Mouse (Mus musculus) MEL-GATA-1-ER (cell line): ENCODE measurements around the gene Pecr.
A peak's percentile ranks its signal among the peaks of the same experiment; 100 is the strongest.

Source experiments
- DNase-seq: peaks from one replicate; pipeline ENCODE4 v3.0.0-alpha.2; 2012; ENCODE audit warnings: low read depth; ENCODE audit errors: extremely low read depth

Pecr gene

DNA sequence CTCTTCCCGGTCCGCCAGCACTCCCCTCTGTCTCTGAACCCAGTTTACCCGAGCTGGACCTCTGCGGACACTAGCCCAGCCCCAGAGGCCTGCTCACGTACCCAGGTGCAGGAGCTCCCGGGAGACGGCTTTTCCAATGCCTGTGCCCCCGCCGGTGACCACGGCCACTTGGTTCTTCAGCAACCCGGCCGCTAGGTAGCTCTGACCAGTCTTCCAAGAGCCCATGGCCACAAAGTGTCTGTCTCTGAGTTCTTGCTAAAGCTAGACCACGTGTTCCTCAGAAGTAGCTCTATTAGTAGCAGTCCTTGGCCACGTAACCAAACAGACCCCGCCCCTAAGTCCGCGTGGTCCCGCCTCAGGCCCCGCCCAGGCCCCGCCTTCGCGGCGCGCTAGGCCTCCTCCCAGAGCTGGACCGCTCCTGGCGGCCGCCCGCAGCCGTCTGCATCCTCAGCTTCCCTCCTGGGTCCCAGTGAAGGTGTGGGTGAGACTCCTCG is at the start of gene Pecr, which contains the start of gene Tmem169:
TSS of gene Pecr (minus strand) at position 323 of the 494 bp plus-strand sequence.
TSS of gene Tmem169 (plus strand) at position 378 of the 494 bp plus-strand sequence.
- peak; percentile 82 for DNase-seq

DNA sequence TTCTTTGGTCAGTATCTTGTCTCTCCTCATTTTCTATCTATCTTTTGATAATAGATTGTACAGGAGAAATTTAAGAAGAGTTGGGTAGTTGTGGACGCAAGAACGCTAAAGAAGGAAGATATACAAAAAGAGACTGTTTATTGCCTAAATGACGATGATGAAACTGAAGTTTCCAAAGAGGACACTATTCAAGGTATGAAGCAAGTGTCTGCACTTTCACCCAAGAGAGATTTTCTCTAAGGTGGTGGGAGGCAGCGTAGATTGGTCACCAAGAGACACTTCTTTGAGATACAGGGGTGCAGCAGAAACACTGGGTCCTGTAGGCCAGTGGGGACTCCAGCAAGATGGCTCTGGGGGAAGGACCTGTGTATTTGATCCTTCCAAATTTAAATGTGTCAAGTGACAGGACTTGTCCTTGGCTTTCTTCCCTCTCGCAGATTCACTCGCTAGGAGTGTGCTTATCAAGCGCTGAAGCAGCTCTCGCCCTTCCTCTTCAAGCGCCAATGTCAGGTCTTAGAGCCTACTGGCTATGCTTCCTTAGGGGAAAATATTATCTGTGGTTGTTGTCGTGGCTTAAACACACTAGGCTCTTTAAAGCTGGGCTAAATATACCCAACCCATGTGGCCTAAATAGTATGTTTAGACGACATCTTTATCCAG is 42.2 kb upstream of the Pecr start:
- DNase-seq, result no peak

DNA sequence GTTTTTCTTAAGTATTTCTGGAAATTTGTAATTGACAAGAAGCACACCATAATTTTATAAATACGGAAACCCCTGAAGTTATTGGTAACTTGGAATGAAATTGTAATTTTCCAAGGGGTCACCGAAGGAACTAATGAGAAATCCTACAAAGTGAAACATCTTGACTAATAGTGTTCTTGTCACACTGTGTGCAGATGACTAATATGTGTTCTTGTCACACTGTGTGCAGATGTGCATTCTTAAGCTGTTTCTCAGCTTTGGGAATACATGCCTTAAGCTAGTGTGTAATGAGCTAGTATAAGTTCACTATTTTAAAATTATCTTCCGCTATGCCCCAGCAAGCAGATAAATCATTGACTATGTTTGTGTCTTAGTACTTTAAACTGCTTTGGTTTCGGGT is 39.1 kb upstream of the Pecr start:
- DNase-seq, result no peak

DNA sequence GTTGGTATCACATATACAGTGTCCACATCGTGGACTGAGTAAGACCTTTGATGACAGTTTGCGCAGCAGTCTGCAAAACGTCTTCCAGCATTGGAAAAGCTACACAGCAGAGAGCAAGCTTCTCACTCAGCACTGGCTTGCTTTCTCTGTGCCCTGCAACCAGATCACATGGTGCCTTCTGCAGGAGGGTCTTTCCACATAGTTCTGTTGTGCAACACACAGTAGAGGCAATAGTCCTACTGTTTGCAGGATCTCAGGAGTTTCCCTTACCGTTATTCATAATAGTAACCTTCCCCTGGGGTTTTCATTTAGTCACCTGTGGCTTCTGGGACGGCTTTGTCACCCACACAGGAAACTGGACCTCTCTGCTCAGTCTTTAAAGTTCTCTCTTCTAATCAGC is 36.6 kb upstream of the Pecr start:
- DNase-seq, result no peak

DNA sequence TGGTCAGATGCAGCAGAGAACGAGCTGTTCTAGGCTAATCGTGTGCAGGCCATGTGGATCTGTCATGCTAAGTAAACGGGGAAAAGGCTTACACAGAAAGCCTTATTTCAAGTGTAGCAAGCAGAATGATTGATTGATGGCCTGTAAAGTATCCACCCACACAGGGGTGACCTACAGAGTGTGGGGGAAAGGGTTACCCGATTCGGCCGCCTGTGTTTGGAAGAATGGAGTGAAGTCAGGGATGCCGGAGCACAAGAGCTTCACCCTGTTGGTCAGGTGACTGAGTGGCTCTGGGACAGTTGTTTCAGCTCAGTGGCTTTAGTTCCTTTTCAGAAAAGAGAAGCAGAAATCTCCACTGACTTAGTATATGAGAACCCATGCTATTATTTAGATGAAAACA is 32.8 kb upstream of the Pecr start:
- DNase-seq, result no peak

DNA sequence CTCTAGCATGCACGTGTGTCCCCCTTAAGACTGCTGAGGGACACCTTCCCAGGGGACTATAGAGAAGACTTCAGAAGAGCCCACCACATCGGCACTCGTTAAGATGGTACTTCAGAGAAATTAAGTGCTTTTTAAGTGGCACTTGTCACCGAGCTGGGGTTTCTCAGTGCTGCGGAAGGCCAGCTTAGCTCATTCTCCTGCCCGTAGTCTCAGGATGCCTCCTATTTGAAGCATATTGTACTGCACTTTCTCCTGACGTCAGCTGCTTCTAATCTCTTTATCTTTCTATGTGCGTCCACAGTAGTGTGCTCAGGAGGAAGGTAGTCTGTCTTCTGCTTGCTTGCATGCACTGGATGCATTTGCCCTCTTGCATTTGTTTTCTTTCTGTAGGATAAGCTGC is 32.3 kb upstream of the Pecr start:
- no peak for DNase-seq

DNA sequence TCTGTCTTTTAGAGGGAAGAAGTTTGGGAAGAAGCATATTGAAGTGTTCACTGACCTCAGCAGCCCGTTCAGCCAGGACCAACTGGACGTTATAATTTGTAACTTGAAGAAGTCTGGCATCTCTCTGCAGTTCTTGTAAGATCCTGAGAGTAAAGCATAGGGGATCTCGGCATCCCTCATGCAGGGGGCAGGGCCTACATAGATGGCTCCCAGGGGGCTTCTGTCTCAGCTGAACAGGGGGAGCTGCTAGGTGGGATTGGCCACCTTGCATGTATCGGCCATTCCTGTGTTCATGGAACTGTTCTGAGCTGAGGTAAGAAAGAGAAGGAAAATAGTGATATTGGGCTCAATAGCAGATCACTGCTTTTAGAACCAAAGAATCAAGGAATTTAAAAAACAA is 31.3 kb upstream of the Pecr start:
- DNase-seq, result no peak

DNA sequence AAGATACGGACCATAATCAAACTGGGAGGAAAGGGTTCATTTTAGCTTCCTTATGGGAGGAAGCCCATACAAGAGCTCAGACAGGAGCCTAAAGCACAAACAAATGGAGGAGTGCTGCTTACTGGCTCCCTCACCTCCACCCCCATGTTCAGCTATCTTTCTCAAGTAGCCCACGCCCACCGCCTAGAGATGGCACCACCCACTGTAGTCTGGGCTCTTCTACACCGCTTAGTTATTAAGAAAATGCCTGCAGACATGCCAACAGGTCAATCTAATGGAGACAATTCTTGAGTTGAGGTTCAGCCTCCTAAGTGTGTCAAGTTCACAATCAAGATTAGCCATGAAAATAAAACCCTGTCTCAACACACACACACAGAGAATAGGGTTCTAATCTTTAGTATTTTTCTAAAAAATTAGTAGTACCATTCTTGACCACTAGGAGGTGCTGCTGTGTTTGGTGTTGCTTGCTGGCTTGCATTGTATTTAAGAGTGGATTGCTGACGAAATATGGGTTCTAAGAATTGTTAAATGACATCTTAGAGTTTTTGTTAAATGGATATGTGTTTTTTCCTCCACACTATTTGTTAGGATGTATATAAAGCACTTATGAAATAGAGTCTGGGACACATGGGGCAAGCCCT is 29.4 kb upstream of the Pecr start:
- peak; percentile 43 for DNase-seq

DNA sequence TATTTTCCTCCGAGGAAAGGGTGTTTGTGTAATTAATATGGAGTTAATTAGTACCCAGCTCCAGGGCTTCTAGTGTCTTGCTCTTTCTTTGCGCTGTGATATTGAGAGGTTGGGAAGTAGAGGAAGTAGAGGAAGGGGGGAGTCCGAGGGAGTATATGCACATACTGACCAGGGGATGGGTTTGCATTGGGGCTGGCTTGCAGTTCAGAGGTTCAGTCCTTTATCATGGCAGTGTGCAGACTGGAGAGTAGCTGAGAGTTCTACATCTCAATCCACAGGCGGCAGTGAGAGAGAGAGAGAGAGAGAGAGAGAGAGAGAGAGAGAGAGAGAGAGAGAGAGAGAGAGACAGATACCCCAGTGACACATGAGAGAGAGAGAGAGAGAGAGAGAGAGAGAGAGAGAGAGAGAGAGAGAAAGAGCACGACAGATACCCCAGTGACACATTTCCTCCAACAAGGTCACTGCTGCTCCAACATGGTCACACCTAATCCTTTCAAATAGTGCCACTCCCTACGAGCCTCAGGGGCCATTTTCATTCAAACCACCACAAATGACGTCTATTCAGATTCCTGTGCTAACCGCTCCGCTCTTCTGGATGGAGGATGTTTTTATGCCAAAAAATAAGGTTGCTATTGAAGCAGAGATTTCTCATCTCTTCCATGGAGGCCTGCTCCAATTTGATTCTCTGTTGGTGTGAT is 28.7 kb upstream of the Pecr start:
- DNase-seq, result no peak

DNA sequence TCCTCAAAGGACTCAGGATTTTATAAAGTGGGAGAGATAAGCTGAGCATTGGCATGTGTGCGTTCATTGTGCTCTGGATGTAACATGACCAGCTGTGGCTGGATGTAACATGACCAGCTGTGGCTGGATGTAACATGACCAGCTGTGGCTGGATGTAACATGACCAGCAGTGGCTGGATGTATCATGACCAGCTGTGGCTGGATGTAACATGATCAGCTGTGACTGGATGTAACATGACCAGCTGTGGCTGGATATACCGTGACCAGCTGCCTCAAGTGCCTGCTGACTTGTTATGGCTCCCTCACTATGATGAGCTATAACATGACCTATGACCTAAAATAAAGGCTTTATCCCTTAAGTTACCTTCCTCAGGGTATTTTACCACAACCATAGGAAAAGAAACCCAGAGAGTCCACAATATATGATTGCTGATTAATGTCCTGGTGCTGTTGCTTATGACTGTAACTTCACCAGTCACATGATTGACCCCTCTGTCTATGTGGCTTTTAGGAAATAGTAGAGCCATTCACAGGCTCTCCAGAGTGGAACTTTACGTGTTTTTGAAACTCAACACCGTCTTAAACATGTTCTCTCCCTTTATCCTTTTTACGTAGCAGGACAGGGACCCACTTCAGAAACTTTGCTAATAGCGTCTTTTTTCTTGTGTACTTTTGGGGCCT is 25.8 kb upstream of the Pecr start:
- DNase-seq, result no peak

DNA sequence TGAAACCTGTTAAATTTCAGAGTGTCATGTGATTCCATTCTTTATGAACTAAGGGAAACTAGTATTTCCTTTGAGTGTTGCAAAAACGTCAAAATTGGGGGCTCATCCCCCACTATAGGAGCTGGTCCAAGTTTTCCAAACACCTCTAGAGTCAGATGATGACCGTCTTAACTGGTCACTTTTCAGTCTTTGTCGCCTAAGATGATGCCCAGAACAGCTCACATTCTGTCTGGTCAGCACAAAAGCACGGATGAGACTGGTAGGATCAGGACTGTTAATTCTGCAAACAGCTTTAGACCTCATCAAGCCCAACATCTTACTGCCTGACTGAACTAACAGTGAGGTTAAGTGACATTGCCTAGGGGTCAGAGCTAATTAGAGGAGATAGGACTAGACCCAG is 24.8 kb upstream of the Pecr start:
- no peak for DNase-seq

DNA sequence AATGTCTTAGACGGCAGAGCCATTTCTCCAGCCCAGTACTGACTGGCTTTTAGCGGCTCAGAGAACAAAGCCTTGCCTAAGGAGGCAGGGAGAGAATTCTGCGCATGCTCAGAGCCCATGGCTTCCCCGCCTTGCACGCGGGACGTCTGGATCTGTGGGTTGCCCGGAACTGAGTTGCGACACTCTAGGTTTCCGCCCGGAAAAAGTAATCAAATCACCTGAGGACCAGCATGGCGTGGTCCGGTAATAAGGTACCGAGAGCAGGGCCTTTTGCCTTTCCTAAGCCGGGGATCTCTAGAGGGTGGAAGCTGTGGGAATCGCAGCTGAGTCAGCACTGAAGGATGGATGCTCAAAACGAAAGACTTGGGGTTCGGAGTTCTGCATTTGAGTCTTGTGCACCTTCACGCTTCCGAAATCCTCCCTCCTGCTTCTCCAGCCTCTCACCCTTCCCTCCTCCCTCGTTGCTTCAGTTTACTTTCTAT is 23.2 kb upstream of the Pecr start, which contains the start of gene Xrcc5:
TSS of gene Xrcc5 (plus strand) at position 105 of the 482 bp plus-strand sequence.
- DNase-seq, result peak; percentile 90

DNA sequence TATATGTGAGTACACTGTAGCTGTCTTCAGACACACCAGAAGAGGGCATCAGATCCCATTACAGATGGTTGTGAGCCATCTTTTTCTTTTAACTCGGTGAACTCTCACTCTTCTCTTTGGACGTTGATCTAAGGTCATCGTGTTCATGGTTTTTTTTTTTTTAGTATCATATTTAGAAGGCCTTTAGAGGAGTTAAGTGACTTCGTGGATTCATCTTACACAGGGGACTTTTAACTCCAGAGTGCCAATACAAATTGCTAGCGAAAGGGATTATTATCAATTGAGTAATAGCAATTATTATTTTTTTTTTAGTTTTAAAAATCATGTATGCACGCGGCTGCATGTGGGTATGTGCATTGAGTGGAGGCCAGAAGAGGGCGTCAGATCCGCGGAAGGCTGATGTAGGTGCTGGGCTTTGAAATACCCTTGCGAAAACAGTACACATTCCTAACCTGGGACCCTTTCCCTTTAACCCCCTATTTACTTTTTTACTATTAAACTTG is 22.6 kb upstream of the Pecr start:
- DNase-seq, result peak; percentile 43

DNA sequence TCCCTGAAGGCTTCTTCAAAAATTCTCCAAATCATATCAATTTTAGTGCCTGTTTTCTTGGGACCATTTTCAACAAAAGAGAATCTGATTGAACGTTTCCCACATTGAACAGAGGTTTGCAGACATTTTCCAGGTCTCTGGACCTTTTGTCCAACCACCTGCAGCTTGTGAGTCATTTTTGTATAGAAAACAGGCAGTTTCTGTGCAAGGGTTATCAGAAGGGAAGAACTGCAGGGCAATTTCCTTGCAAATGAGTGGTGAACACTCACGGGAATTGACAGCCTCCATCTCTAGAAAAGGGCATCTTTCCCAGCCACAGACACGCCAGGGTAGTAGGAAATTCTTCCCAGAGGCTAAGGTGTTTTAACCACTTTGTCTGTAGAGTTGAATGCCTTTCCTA is 22.1 kb upstream of the Pecr start:
- no peak for DNase-seq

DNA sequence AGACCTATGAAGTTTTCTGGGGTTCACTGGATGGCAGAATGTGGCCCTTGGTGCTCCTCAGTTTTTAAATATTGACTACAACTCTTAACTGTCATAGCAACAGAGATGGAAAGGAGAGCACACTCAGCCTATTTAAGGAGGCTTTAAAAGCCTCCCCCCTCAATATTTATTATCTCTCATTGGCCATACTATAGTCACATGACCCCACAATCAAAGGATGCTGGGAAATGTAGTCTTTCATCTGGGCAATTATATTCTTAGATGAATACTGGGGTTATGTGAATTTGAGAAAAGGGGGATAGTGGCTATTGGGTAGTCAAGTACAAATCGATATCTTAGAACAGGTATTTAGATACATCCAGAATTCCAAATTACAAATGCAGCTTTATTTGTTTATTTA is 17.7 kb upstream of the Pecr start:
- DNase-seq, result no peak

DNA sequence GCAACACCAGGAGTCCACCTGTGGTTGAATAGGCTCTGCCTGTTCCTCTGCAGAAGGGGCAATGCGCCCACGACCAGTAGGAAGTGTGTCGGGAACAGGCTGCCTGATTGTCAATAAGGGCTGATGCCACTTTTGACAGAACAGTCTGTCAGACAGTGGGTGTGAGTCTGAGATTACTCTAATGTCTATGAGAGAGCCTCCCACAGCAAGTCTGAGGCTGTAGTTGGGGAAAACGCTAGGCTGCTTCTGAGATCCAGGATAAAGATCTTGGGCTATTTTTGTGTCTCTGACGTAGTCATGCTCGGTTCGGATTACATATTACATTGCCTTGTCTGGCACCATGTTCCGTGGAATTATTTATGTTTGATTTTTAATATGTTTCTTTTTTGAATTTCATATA is 11.6 kb upstream of the Pecr start:
- no peak for DNase-seq

DNA sequence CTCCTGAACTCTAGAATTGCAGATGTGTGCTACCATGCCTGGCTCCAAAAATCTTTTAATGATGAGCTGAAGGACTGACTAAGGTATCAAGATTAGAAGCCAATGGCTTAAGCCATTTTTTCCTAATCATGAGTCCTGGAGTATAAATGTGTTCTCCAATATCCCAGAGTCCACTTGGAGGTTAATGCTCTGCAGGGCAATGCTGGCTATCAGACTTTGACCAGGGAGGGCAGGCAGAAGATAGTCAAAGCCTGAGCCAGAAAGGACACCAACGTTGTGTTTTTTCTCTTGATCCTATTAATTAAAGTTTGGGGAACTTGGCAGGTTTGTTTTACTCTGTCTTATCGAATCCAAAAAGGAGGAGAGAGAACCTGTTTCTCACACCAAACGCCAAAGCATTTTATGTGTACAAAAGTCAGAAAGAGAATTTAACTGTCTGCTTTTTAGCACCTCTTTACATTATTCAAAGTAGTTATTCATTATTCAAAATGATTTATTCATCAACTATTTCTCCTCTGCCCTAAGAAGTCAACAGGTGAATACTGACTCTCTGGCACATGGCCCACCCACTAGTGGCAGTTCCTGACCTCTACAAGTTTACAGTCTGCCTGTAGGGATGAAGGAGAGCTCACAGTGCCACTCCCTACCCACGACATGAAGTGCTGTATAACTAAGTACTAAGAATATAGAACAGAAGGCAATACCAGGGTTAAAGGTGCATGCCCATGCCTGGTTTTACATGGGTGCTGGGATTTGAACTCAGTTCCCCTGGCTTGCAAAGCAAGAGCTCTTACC is 10.0 kb upstream of the Pecr start:
- DNase-seq, result no peak

DNA sequence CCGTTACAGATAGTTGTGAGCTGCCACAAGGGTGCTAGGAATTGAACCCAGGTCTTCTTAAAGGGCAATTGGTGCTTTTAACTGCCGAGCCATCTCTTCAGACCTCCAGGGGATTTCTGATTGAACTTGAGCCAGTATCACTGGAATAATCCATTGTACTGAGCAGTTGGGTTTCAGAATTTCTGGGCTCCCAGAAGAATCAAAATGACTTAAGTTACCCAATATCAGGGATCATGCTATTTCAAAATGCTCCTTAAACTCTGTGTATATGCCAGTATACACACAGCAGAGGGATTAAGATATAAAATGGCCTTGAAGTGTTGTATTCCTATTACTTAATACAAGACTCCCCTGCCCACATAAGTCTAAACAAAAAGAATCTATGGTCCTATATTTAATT is 7.8 kb upstream of the Pecr start:
- no peak for DNase-seq

DNA sequence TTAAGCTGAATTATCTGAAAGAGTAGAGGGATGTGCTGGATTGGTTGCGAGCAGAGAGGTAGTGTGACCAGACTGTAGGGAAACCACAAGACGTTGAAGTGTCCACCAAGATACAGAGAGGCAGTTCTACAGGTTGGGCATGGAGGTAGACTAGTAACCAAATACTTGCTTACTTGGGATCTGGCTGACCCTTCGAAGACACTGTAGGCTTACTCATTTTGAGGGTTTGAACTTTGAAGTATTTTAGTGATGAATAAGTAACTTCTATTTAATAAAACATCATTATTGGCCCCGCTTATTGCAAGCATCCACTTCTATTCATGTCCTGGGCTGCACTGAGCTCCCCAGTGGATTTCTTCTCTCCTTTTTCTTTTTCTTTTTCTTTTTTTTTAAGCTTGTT is 7.3 kb upstream of the Pecr start:
- no peak for DNase-seq

DNA sequence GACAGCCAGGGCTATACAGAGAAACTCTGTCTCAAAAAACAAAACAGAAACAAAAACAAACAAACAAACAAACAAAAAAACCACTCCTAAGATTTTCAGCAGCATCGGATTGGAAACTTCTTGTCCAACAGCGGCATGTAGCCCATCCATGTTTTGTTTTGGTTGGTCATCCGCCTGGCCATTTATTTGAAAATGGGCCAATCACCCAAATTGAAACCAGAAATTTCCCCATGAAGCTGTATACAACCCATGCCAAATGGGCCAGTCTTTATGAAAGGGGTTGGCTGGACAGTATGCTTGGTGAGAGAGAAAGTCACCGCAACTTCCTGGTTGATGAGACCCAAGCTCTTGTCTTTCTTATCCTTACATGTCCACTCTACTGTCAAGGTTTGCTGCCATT is 6.8 kb upstream of the Pecr start:
- no peak for DNase-seq
